In the genomic region with DNA sequence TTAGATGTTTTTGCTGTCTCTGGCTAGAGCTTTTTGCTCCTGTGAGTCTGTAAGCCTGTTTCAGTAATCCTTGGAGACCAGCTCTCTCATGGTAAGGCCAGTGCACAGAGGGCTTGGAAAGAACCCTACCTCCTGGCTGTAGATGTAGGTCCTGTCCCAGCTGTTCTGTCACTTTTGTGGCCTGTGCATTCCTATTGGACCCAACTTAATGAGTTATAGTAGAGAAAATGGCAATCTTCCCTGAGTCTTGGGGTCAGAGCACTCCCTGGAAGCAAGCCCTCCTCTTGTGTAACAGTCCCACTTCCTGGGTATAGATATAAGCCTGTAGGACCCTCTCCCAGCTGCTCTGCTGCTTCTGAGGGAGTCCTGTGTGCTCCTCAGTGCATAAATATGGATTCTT, we compare ENCODE assay signal across 23 mouse cellular contexts. TPM values are rescaled to one million over a fixed set of nuclear protein-coding genes. Genes with fewer than 3 reads are reported as not detected.
DNase-seq lines count a peak whose midpoint lies in the region; ATAC-seq and TF ChIP-seq lines count a peak whose summit lies in the region.
"Had no signal": no experiment of that assay in that cellular context is flagged by ENCODE, and none has a peak within 500 bp of the region (broad histone marks: within the 10 kb centered on the region; RNA-seq: fewer than 3 reads in every experiment).

No protein-coding gene starts in this region.

- no peak overlapping the region for H3K9ac ChIP-seq in heart, embryonic 11.5 days (ENCODE audit: low read depth, low read length)
- H3K9ac ChIP-seq in intestine, postnatal 0 days (ENCODE audit: low read depth, low read length) = no peak overlapping the region
- H3K9ac ChIP-seq: embryonic facial prominence, embryonic 12.5 days; forebrain, embryonic 13.5 days; forebrain, embryonic 15.5 days; forebrain, postnatal 0 days had no signal

- DNase-seq in heart, adult 11 months = peak; percentile 91
- DNase-seq in NIH3T3 (ENCODE audit: low read depth) = peak; percentile 7
- no peak for DNase-seq in thymus, postnatal 0 days (ENCODE audit: low spot score)
- DNase-seq: adrenal gland, adult 8-10 months; adrenal gland, postnatal 14 days; adrenal gland, postnatal 36 days; B cell, adult 2 months; cerebellum, adult 11-12 months; cerebellum, adult 2 months; cerebellum, adult 9-10 months; cerebellum, postnatal 10 days; cerebellum, postnatal 25 days; forebrain, postnatal 0 days had no signal

- H3K4me3 ChIP-seq in heart, embryonic 11.5 days (ENCODE audit: low read depth, low read length) = no peak overlapping the region
- no peak overlapping the region for H3K4me3 ChIP-seq in intestine, postnatal 0 days (ENCODE audit: low read depth, low read length)
- H3K4me3 ChIP-seq: embryonic facial prominence, embryonic 10.5 days; embryonic facial prominence, embryonic 12.5 days; forebrain, embryonic 13.5 days; forebrain, embryonic 15.5 days had no signal

- no peak for TF ChIP-seq CTCF in intestine, postnatal 0 days (IDR thresholded peaks at IDR 0.05; ENCODE audit: low read depth)

- H3K27me3 ChIP-seq in heart, embryonic 11.5 days (ENCODE audit: control insufficient read depth, insufficient read depth, low read length) = no peaks in the 10 kb centered on the region
- H3K27me3 ChIP-seq in intestine, postnatal 0 days (replicated peaks; ENCODE audit: control insufficient read depth, insufficient read depth, low read length) = no peaks in the 10 kb centered on the region
- H3K27me3 ChIP-seq: CH12.LX; embryonic facial prominence, embryonic 12.5 days; forebrain, embryonic 13.5 days; forebrain, embryonic 15.5 days had no signal

- H3K9me3 ChIP-seq in heart, embryonic 11.5 days (replicated peaks; ENCODE audit: control insufficient read depth, low read length) = no peaks in the 10 kb centered on the region
- no peaks in the 10 kb centered on the region for H3K9me3 ChIP-seq in intestine, postnatal 0 days (ENCODE audit: control insufficient read depth)
- H3K9me3 ChIP-seq: embryonic facial prominence, embryonic 10.5 days; embryonic facial prominence, embryonic 12.5 days; forebrain, embryonic 13.5 days; forebrain, embryonic 15.5 days had no signal

- no peak overlapping the region for H3K27ac ChIP-seq in heart, embryonic 11.5 days (ENCODE audit: low read depth, low read length)
- H3K27ac ChIP-seq in intestine, postnatal 0 days (ENCODE audit: low read depth, low read length) = no peak overlapping the region
- H3K27ac ChIP-seq: embryonic facial prominence, embryonic 10.5 days; embryonic facial prominence, embryonic 12.5 days; forebrain, embryonic 13.5 days; forebrain, embryonic 15.5 days had no signal

- H3K4me1 ChIP-seq in heart, embryonic 11.5 days (ENCODE audit: control insufficient read depth, insufficient read depth, low read length) = no peaks in the 10 kb centered on the region
- no peaks in the 10 kb centered on the region for H3K4me1 ChIP-seq in intestine, postnatal 0 days (replicated peaks; ENCODE audit: control insufficient read depth, insufficient read depth, low read length)
- H3K4me1 ChIP-seq: embryonic facial prominence, embryonic 10.5 days; embryonic facial prominence, embryonic 12.5 days; forebrain, embryonic 13.5 days; forebrain, embryonic 15.5 days had no signal

- H3K4me2 ChIP-seq in heart, embryonic 11.5 days = no peak overlapping the region
- no peak overlapping the region for H3K4me2 ChIP-seq in intestine, postnatal 0 days (replicated peaks; ENCODE audit: low read depth)
- H3K4me2 ChIP-seq: embryonic facial prominence, embryonic 12.5 days; forebrain, embryonic 13.5 days; forebrain, embryonic 15.5 days had no signal

- ATAC-seq in heart, embryonic 11.5 days (replicated peaks; ENCODE audit: insufficient number of reproducible peaks, low FRiP score, low TSS enrichment) = no peak
- ATAC-seq in intestine, postnatal 0 days = no peak
- ATAC-seq: CD4-positive, CD25-positive, alpha-beta regulatory T cell, adult 4 months; forebrain, embryonic 13.5 days; forebrain, embryonic 15.5 days; forebrain, postnatal 0 days had no signal

- no peaks in the 10 kb centered on the region for H3K36me3 ChIP-seq in heart, embryonic 11.5 days (ENCODE audit: control insufficient read depth, insufficient read depth, low read length)
- no peaks in the 10 kb centered on the region for H3K36me3 ChIP-seq in intestine, postnatal 0 days (ENCODE audit: control insufficient read depth, insufficient read depth)
- H3K36me3 ChIP-seq: embryonic facial prominence, embryonic 10.5 days; embryonic facial prominence, embryonic 12.5 days; forebrain, embryonic 15.5 days; G1E had no signal

RNA-seq across cellular contexts. Expression of gene Casp12, which starts 48.3 kb away (rescaled TPM):
- polyA plus RNA-seq in heart, embryonic 11.5 days (2014; fragmentation: Nextera tagmentation; extraction: Ambion mirVana) = 0.93 and 1.2 TPM in 2 replicates
- 6.9 and 7.5 TPM in 2 replicates for polyA plus RNA-seq in thymus, postnatal 0 days (2015; fragmentation: Nextera tagmentation; extraction: Ambion mirVana)
- 7.5 and 8.2 TPM in 2 replicates for polyA plus RNA-seq in intestine, postnatal 0 days (2015; fragmentation: Nextera tagmentation; extraction: Ambion mirVana)
- polyA plus RNA-seq: embryonic facial prominence, embryonic 10.5 days; forebrain, embryonic 11.5 days; forebrain, embryonic 13.5 days; G1E had no signal
